ENCODE assay signal across 14 mouse cellular contexts in the genomic region with DNA sequence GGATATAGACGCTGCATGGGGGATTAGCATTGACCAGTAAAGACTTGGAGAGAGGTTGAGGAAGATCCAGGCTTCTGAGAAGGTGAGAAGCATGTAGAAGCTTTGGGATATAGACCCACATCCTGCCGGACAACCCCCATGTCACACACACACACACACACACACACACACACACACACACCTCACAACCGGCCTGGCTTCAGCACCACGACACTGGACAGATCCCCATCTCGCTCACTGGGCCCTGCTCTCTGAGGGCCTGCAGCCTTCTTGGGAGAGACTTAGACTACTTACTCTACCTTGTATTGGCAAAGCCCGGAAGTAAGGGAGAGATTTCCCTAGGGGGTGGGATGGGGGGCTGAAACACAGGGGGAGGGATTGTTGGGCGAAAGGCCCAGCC.
DNase-seq lines count a peak whose midpoint lies in the region.
"Had no signal": no experiment of that assay in that cellular context is flagged by ENCODE, and none has a peak within 500 bp of the region (broad histone marks: within the 10 kb centered on the region; RNA-seq: fewer than 3 reads in every experiment).

No protein-coding gene starts in this region.

- peak; percentile 32 for DNase-seq in kidney, postnatal 10 days
- DNase-seq in kidney, adult 11 months: no peak
- DNase-seq in R1 (ENCODE audit: low read depth, low spot score): peak; percentile 22
- peak; percentile 39 for DNase-seq in embryo, embryonic 10.5 days (ENCODE audit: low spot score)
- peak; percentile 25 for DNase-seq in mesoderm, embryonic 11.5 days (ENCODE audit: low read depth, low spot score)
- DNase-seq in spleen, postnatal 14 days (ENCODE audit: low spot score in 2 of 2): no peak
- no peak for DNase-seq in right cerebral cortex, postnatal 10 days (ENCODE audit: low spot score in 2 of 2)
- DNase-seq: forebrain, postnatal 0 days; kidney, adult 18-20 months; kidney, postnatal 14 days; left cerebral cortex, postnatal 4 days; lung, adult 18-20 months; lung, postnatal 36 days; right cerebral cortex, postnatal 25 days had no signal

Comparison
In these comparisons a context has a peak if more than half of its experiments do, and no peak if none do; other contexts are left out.
1. DNase-seq: peak in kidney, postnatal 10 days (single experiment), R1 (single experiment), embryo, embryonic 10.5 days (single experiment) and mesoderm, embryonic 11.5 days (single experiment); none in kidney, adult 11 months (single experiment), spleen, postnatal 14 days (0 of 2) and right cerebral cortex, postnatal 10 days (0 of 2).